Mouse (Mus musculus): ENCODE results near the gene Plk1.

Plk1 gene

DNA sequence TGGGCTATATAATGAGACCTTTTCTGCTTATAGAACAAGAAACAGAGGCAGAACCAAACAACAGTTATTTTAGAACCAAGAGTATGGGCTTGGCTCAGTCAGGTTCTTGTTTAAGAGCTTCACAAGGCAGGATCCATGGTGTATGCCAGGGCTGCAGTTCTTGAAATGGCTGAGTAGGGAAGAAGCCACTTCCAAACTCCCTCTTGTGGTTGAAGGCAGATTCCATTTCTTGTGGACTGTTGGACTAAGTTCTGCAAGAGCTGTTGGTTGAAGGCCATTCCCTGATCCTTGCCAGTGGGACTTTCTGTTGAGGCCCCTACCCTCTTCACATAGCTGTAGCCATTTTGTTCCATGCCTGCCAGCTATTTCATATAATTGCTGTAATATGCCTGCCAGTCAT, 34.7 kb downstream of the Plk1 start:
- no peak for DNase-seq

DNA sequence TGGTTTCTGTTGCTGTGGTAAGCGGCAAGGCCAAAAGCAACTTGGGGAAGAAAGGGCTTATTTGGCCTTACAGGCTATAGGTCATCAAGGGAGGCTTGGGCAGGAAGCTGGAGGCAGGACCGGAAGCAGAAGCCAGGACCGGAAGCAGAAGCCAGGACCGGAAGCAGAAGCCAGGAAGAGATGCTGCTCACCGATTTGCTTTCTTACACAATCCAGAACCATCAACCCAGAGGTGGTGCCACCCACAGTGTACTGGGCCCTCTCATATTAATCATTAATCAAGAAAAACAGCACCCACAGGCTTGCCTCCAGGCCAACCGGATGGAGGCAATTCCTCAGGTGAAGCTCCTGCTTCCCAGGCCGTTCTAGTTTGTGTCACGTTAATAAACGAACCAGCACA, 37.5 kb downstream of the Plk1 start:
- no peak for DNase-seq

DNA sequence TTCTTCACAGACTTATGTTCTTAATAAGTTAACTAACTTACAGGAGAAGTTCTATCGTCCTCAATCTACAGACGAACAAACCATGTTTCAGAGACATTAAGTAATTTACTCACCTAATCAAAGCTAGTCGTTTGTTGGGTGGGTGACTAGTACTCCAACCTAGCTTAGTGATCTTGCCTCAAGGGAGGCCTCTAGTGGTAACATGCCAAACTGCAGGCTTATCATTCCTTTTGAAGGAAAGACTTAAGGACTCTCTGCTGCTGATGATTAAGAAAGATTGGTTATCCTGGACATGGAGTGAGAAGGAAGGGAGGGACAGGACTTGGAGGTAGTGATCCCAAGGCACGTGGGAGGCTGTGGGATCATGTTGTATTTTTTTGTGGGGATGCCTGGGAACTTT, 38.1 kb downstream of the Plk1 start:
- peak; percentile 70 for DNase-seq

DNA sequence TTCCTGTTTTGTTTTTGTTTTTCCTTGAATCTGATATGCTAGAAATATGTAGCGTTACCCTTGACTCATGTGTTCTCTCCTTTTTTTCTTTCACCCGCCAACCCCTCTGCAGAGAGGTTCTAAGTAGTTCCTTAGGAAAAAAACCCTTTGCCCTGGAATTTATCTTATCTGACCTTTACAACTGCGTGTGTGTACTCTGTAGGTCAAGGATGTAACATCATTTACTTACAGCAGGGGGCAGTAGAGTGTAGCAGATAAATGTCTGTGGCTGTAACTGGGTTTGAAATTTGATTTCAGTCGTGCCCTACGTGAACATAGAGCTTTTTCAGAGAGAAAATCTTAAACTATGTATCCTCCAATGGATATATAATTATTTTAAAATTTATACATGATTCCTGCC, 40.1 kb downstream of the Plk1 start:
- no peak for DNase-seq

DNA sequence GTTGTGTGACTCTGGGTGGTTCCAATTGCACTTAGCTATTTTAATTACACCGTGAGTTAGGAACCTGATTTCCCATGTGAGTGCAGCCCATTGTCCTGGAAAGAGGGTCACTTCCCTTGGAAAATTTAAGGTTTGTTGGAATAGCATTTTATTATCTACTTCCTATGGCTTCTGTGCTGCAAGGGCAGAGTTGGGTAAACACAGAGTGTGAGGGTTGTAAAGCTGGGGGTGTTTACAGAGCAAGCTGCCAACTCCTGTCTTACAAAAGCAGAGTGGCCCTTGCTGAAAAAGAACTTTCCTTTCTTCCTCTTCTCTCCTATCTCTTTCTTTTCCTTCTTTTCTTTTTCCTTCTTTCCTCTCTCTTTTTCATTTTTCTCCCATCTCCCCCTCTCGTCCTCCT, 44.7 kb downstream of the Plk1 start:
- no peak for DNase-seq

DNA sequence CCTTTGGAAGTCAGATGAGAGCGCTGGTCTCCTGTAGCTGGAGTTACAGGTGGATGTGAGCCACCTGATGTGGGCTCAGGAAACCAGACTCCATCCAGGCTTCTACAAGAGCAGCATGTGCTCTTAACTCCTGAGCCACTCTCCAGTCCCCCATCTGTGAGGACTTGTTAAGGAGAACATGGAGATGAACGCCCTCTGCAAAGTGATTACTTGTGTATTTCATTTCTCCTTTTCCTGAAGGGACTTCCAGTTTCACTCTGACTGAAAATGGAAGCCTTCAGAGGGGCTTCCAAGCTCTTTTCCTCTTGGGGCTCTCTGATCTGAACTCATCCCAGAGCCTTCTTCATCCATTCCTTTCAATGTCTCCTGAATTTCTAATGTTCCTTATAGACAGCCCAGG, 46.9 kb downstream of the Plk1 start:
- DNase-seq, result no peak

DNA sequence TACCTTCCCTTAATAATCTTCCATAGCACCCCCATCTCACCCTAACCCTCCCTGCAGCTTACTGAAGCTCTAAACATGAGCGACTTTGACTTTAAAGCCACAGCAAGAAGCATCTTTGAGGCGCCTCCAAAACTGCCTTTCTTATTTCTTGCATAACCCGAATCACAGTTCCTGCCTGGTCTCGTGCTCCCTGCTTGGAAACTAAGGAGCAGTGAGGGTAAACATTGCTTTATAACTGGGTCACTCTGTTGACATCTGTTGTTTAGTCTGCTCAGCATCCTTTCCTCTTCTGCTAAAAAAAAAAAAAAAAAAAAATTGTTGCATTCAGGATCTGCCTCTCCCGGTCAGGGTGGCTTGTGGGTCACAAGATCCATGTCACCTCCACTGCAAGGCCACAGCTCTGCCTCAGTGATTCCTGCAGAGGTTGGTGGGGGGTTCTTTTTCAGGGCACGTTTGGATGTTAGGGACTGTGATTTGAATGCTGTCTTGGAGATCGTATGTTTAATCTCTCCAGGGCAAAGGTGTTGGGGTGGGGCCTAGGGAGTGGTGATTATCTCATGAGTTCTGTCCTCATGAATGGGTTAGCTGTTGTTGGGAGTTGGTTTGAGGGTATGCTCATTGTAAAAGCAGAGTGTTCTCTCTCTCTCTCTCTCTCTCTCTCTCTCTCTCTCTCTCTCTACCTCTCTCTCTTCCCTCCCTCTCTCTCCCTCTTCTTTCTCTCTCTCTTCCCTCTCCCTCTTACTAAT, 49.2 kb downstream of the Plk1 start:
- no peak for DNase-seq

DNA sequence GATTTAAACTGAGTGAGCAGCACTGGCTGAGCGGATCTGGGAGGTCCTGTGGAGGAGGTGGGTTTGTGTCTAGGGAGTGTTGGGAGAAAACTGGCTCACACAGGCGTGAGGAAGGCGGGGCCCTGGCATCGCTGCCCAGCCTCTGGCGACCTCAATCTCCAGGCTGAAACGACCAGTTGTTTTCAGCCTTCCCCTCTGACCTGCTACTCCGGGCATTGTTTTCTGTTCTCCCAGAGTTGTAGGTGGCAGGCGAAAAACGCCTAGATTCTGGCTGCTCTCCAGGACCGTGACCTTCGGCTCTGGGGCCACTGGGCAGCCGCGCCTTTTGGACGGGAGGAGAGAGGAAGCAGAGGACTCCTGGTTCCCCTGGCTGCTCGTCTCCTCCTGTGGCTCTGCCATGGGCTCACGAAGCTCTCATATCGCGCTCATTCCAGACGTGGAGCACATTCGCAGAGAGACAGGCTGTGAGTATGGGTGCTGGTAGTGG, 60.1 kb downstream of the Plk1 start, which contains the start of gene Chp2:
Gene Chp2, plus strand, starts transcription at position 182 of the 487 bp plus-strand sequence.
- peak; percentile 35 for DNase-seq

Measured in kidney, postnatal 10 days (tissue).